Mouse (Mus musculus) cortical plate, adult 2 months (tissue): ENCODE measurements around the gene Eef1a2. TPM values are rescaled to one million over a fixed set of nuclear protein-coding genes. Genes with fewer than 3 reads are reported as not detected.
A peak's percentile ranks its signal among the peaks of the same experiment; 100 is the strongest.
"Not testable (repeated sequence)": the region's sequence is repeated elsewhere in the genome, so short reads cannot be mapped to it uniquely, and the experiment has no call there.

ENCODE experiments used
- H3K27ac ChIP-seq: fragments of 200-500 bp; 2 replicates; pipeline ENCODE4 v1.5.1; 2012; ENCODE audit warnings: low read length, control low read depth, inconsistent platforms; ENCODE audit not compliant: insufficient read depth
- H3K4me1 ChIP-seq: fragments of 200-500 bp; 2 replicates; pipeline ENCODE4 v1.6.1; 2011; ENCODE audit warnings: low read length; ENCODE audit not compliant: control insufficient read depth, insufficient read depth
- H3K4me3 ChIP-seq: fragments of 200-500 bp; 2 replicates; pipeline ENCODE4 v1.5.1; 2011; ENCODE audit warnings: mild to moderate bottlenecking, low read length, control low read depth; ENCODE audit not compliant: insufficient read depth
- CTCF ChIP-seq: fragments of 200-500 bp; IDR thresholded peaks from 2 replicates; pipeline ENCODE4 v1.5.1; 2011; ENCODE audit warnings: mild to moderate bottlenecking, control low read depth, low read length; ENCODE audit not compliant: insufficient read depth; ENCODE audit errors: extremely low read depth
- POLR2A ChIP-seq: fragments of 200-500 bp; IDR thresholded peaks from 2 replicates; pipeline ENCODE4 v1.6.1; 2011; ENCODE audit warnings: mild to moderate bottlenecking, low read length, control low read depth; ENCODE audit not compliant: insufficient read depth; ENCODE audit errors: extremely low read depth
- polyA plus RNA-seq: library from polyadenylated mRNA; depleted of rRNA; stranded (reverse); fragments of >200 nt; gene quantifications from 2 replicates; pipeline ENCODE4 v1.2.3, GENCODE M21; 2012; rRNA removed

The Eef1a2 gene
- 1,125 and 1,195 TPM in 2 replicates for polyA plus RNA-seq

- Histone ChIP-seq H3K4me3 (peak within 1 kb of the TSS; percentile 97), H3K27ac (peak within 1 kb of the TSS; percentile 98), H3K4me1 (peaks cover 14% of the 10 kb centered on the region)
- no peak for TF ChIP-seq CTCF
- TF ChIP-seq POLR2A = peak; percentile 74
Observed at GRCm38 (mm10) chr2:181156248-181157121, at the start of gene Eef1a2. Gene Eef1a2 (minus strand): TSS chr2:181157014.

DNA sequence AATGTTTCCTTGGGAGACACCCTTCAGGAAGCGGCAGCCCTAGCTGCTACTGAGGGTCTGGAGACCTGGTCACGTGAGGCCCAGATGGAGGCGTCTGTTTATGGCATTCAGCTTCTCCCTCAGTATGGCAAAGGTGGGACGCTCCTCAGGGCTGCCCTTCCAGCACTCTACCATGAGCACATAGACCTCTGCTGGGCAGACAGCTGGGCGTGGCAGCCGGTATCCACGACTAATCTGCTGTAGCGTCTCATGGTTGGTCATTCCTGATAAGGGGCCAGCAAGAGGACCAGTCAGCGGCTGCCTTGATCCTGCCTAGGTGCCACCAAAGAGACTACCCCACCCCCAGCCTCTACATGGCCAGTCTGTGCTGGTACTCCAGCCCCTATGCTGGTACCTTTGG is 49.3 kb upstream of the Eef1a2 start:
- H3K27ac ChIP-seq = no peak overlapping the region
- no peaks in the 10 kb centered on the region; the same call in 1 of the 2 replicates for H3K4me1 ChIP-seq
- TF ChIP-seq POLR2A (no peak), CTCF (no peak)
- H3K4me3 ChIP-seq = no peak overlapping the region

GRCm38 (mm10) chr2:181205678-181206077 is 48.9 kb upstream of the Eef1a2 start:
- no peak for TF ChIP-seq CTCF
- TF ChIP-seq POLR2A = no peak
- no peak overlapping the region for H3K4me3 ChIP-seq
- H3K4me1 ChIP-seq = no peaks in the 10 kb centered on the region; the same call in 1 of the 2 replicates
- no peak overlapping the region for H3K27ac ChIP-seq

DNA sequence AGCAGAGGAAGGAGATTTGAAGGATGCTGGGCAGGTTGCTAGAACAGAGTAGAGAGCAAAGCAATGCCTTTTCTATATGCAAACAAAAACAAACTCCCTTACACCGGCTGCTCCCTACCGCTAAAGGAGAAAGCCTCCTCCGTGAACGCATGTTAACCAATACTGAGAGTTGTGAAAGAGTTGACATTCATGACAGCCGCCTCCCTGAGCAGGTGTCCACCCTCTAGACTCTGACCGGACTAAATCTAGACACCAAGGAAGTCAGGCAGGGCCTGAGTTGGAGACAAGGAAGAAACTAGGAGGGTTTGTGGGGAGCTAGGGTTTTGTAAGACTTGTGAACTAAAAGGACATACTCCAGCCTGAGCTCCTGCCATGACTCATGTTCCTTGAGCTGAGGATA is 46.1 kb upstream of the Eef1a2 start:
- H3K4me1 ChIP-seq = no peaks in the 10 kb centered on the region; the same call in 1 of the 2 replicates
- no peak overlapping the region for H3K4me3 ChIP-seq
- TF ChIP-seq POLR2A (no peak), CTCF (no peak)
- H3K27ac ChIP-seq = no peak overlapping the region

DNA sequence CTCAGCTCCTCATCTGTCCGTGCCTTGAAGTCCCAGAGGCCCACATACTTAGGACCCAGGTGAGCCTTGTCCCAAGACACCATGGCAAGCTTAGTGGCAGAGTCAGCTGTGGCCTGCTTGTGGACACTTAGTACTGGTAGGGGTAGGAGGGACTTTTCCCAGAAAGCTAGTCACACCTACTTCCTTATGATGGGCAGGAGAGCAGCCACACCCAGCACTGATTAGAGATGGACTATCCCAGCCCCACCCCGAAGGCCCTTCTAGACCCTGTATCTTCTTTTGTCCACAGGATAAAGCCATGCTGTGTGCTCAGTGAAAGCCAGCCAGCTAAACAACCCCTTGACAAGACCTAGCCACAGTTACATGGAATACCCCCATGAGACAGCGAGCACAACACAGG is 45.6 kb upstream of the Eef1a2 start, which contains the start of gene Ptk6:
Gene Ptk6 (minus strand): TSS at position 368 of the 400 bp plus-strand sequence.
- H3K4me1 ChIP-seq = no peaks in the 10 kb centered on the region; the same call in 1 of the 2 replicates
- H3K4me3 ChIP-seq = no peak within 1 kb of the TSS
- no peak for TF ChIP-seq POLR2A
- no peak for TF ChIP-seq CTCF
- no peak within 1 kb of the TSS for H3K27ac ChIP-seq

- Histone ChIP-seq H3K4me1 (no peaks in the 10 kb centered on the region; the same call in 1 of the 2 replicates), H3K27ac (no peak overlapping the region), H3K4me3 (no peak overlapping the region)
- TF ChIP-seq POLR2A (no peak), CTCF (no peak)
Observed at GRCm38 (mm10) chr2:181201606-181202005, 44.8 kb upstream of the Eef1a2 start.

- H3K27ac ChIP-seq = no peak overlapping the region
- no peaks in the 10 kb centered on the region for H3K4me1 ChIP-seq
- no peak for TF ChIP-seq CTCF
- no peak for TF ChIP-seq POLR2A
- H3K4me3 ChIP-seq = no peak overlapping the region
Observed at GRCm38 (mm10) chr2:181196628-181197300, 40.0 kb upstream of the Eef1a2 start.

- Histone ChIP-seq H3K27ac (no peak overlapping the region), H3K4me1 (peaks cover 2% of the 10 kb centered on the region; the same call in 1 of the 2 replicates), H3K4me3 (no peak overlapping the region)
- no peak for TF ChIP-seq CTCF
- TF ChIP-seq POLR2A = no peak
Observed at GRCm38 (mm10) chr2:181193044-181193443, 36.2 kb upstream of the Eef1a2 start.

- Histone ChIP-seq H3K4me1 (peaks cover 2% of the 10 kb centered on the region; the same call in 1 of the 2 replicates), H3K27ac (no peak overlapping the region), H3K4me3 (no peak overlapping the region)
- no peak for TF ChIP-seq CTCF
- TF ChIP-seq POLR2A = no peak
Observed at GRCm38 (mm10) chr2:181191936-181192335, 35.1 kb upstream of the Eef1a2 start.

- H3K27ac ChIP-seq, H3K4me3 ChIP-seq, H3K4me1 ChIP-seq: not testable (repeated sequence)
Observed at GRCm38 (mm10) chr2:181191385-181191784, 34.6 kb upstream of the Eef1a2 start.
